Mouse (Mus musculus): ENCODE results near the gene Macf1.

The Macf1 gene

DNA sequence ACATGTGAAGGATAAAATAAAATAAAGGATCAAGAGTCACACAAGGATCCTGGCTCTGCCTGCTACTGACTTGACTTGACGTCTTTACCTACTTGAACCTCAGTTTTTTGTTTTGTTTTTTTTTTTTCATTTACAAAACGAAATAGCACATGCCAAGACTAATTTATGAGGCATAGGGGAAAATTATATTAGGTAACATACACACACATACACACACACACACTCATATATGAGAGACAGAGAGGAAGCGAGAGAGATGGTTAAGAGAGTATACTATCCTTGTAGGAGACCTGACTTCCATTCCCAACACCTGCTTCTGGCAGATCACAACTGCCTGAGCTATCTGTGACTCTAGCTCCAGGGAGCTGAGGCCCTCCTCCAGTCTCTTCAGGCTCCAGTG is at the start of gene Macf1:
Gene Macf1, minus strand, starts transcription at position 101 of the 400 bp plus-strand sequence.
- in situ Hi-C loops (cut with MboI; ENCODE audit: unreplicated experiment in 2 of 2) = no loop called here

DNA sequence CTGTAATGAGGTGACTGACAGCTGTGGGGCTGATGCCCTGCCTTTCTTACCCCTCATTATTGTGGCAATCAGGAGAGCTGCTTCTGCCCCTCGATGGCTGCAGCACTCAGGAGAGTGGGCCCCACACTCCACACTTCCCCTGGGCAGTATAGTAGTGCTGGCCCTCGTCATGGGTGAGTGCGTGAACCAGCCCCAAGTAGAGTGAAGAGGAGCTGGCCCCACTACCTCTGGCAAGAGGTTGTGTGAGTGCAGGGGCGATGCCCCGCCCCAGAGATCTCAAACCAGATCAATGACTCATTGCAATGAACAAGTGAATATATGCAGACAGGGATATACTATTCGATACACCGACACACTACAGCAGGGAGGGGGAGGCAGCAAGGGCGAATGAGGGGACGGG is 49.4 kb upstream of the Macf1 start:
- in situ Hi-C loops (cut with MboI; ENCODE audit: unreplicated experiment in 2 of 2) = loop anchor here in 1 of 2 experiments (25.0 kb wide), 1 partner anchor 954 kb away; the partner anchor contains the start of gene Utp11

DNA sequence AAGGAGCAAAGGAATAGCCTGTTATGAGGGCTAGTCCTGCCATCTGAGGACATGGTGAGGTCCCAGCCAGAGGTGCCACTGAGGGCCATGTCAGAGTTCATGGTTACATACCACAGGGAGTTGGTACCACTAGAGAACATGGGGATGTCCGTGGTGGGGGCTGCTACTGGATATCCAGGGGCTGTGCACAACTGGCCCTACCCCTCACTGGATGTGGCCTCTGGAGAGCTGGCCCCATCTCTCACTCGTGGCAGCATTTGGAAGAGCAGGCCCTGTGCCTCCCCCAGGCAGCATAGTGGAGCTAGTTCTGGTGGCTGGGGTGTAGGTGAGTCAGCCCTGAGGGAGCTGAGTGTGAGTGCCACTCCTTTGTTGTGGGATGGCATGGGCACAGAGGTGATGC is 48.8 kb upstream of the Macf1 start:
- in situ Hi-C loops (cut with MboI; ENCODE audit: unreplicated experiment in 2 of 2) = loop anchor here in 1 of 2 experiments (25.0 kb wide), 1 partner anchor 954 kb away; the partner anchor contains the start of gene Utp11

DNA sequence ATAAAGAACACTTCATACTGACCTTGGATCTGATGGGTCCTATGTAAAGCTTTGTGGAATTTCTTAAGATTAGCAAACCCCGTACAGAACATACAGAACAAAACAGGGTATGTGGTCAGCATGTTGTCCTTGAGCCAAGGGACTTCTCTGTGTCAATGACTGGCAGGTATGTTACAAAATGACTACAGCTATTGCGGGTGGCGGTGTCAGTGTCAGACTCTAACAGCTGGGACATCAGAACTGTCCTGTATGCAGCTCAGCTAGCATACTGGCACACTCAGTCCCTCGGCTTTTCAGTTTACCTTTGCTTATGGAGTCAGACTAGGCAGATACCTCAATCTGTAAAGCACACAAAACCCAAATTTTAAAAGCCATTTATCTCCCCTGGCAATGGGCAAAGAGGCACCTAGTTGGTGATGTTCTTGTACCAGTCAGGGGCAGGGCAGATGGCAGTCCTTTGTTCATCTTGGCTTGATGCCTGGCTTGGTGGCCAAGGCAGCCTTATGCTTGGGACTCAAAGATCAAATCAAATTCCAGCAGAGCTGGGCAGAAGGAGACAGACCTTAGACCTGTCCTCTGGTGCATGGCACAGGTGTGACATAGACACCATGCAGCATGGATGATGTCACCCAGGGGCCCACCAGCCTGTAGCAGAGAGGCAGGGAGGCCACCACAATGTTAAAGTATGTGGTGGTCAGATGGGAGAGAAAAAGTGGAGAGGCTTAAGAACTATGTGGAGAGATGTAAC is 48.2 kb upstream of the Macf1 start:
- in situ Hi-C loops (cut with MboI; ENCODE audit: unreplicated experiment in 2 of 2) = loop anchor here in 1 of 2 experiments (25.0 kb wide), 1 partner anchor 955 kb away; the partner anchor contains the start of gene Utp11

DNA sequence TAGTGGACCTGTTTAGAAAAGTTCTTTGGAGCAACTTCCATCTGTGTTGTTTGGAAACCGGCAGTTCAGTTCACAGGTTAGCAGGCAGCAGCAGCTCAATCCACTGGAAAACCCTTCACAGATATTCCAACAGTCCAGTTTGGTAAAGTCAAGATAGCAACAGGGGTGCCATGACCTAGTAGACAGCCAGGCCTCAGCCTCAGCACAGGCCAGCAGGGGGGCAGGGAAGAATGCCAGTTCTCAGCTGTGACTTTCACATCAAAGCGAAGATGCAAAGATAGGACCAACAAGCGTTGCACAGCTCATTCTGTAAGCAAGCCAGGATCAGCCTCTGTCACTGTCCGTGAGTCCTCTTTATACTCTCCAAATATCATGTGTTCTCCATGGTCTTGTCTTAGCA is 37.6 kb upstream of the Macf1 start:
- in situ Hi-C loops (cut with MboI; ENCODE audit: unreplicated experiment in 2 of 2) = no loop called here

DNA sequence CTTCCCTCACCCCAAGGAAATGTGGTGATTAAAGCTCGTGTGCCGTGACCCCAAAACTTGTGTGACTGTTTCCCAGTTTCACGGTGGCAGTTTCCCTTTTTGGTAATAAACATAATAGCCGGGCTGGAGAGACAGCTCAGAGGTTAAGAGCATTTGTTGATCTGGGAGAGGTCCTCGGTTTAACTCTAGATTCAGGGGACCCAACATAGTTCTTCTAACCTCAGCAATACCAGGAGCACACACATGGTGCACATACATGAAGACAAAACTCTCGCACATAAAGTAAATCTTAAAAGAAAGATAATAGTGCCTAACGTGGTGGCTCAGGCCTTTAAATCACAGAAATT is 34.2 kb upstream of the Macf1 start:
- in situ Hi-C loops (cut with MboI; ENCODE audit: unreplicated experiment in 2 of 2) = no loop called here

DNA sequence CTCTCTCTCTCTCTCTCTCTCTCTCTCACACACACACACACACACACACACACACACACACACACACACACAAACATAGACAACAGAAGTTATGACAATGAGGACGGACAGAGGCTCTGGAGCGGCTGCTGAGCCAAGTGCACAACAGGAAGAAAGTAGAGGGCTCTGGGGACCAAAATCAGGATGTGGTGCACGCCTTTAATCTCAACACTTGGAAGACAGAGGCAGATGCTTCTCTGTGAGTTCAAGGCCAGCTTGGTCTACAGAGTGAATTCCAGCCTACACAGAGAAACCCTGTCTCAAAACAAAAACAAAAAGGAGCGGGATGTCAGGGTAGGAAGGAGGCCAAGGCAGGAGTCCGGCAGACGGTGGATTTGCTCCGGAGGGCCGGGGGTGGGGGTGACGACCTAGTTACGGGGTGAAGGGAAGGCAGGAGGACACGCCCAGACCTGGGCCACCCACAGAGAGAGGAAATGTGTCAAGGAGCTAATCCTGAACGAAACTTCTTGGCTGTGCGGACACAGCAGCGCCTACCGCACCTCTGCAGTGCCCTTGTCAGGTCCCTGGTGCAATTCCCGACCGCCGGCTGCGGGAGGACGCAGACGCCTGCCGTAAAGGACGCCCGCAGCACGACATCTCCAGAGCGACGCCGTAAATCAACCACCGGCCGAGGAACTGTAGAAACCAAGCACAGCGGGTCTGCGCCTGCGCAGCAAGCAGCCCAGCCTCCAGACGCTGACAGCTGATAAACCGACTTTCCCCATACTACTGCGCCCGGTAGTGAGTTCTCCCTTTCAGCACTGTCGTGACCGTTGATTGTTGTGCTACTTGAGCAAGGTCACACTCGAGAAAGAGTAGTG is 33.6 kb upstream of the Macf1 start, which contains the start of gene Ndufs5:
Gene Ndufs5, minus strand, starts transcription at position 629 of the 860 bp plus-strand sequence.
- in situ Hi-C loops (cut with MboI; ENCODE audit: unreplicated experiment in 2 of 2) = no loop called here

DNA sequence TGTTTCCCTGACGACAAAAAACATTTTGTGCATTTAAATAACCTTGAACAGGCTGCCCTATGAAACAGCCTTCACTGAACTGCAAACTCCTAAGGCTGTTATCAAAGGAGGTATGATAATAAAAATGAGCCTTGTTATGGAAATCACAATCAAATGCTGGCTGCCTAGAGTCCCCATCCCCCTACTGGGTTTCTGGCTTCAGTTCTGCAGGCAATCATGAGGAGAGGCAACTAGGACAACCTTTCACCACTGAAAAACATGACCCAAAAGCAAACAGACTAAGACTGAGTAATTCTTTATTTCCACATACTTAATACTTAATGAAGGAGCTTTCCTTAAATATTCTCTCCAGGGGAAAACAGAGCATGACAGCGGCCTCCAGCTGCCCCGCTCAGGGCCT is 28.3 kb upstream of the Macf1 start:
- in situ Hi-C loops (cut with MboI; ENCODE audit: unreplicated experiment in 2 of 2) = no loop called here

DNA sequence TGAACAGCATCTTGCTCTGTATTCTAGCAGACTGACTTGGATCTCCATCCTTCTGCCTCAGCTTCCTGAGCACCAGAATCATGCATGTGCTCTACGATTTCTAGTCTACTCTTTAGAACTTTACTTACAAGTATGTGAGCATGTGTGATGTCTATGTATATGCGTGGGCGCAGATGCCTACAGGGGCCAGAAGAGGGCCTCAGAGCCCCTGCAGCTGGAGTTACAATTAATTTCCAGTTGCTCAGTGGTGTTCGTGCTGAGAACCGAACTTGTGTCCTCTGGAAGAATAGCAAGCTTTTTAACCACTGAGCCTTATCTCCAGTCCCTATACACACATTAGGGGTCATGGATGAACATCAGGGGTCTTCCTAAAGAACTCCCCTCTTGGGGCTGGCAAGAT is 23.2 kb upstream of the Macf1 start:
- in situ Hi-C loops (cut with MboI; ENCODE audit: unreplicated experiment in 2 of 2) = no loop called here

DNA sequence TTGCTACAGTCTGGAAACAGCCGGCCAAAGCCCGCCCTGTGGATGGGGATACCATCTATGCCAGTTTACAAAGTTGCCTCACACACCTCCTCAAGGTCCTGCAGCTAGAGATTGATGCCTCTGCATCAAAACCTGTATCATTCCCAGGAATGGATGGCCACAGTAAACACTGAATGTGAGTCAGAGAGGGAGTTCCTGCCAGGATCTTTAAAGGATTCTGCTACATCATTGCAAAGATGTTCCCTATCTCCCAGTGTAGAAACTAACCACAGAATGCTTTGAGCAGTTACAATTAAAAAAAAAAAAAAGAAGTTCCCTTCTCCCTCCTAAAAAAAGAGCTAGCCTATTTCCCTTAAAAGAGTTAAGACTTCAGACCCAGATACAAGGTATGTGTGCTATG is 21.2 kb upstream of the Macf1 start:
- in situ Hi-C loops (cut with MboI; ENCODE audit: unreplicated experiment in 2 of 2) = no loop called here

DNA sequence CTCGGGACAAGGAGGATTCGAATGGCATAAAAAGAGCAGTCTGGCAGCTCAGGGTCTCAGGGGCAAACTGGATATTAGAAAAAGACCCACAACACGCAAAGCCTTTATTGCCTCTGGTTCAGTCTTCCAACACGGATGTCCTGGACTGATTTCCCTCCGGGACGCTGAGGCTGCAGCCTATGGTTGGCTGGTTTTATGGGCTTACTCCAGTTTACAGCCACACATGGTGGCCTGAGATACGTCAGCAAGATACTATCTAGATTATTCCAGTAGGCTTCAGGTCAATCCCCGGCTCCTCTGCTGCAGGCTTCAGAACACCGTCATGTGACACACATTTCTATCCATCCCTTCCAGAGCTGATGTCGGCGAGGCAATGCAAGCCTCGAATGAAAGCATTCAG is 9.2 kb upstream of the Macf1 start:
- in situ Hi-C loops (cut with MboI; ENCODE audit: unreplicated experiment in 2 of 2) = no loop called here

DNA sequence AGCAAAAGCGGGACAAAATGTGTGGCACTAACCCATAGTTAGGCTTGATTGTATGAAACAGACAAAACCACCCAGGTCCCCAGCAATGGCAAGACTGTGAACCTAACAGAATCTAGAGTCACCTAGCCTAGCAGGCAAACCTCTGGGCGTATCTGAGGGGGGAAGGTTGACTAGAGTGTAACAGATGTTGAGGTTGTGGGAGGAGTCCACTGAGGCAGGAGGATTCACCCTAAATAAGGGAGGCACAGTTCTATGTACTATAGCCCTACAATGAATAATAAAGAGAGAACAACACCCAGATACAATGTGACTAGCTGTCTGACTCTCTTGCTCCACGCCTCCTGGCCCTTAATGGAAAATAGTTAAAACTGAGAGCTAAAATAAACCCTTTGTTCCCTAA is 7.9 kb upstream of the Macf1 start:
- in situ Hi-C loops (cut with MboI; ENCODE audit: unreplicated experiment in 2 of 2) = no loop called here

DNA sequence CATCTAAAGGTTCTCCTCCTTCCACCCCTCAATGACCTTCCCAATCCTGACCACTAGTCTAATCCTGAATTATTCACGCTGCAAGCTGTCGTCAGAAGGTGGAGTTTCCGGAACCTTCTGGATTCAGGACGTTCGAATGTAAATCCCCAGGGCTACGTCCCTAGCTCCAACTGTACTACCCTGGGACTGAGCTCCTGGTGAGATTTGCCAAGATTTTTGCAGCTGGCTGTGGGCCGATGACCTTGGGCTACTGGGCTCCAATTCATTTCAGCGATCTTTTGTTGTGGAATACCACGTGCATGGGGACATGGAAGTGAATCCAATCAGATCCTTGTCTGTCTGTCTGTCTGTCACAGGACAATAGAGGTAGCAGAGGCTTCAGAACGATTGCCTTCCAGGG is 6.2 kb upstream of the Macf1 start:
- in situ Hi-C loops (cut with MboI; ENCODE audit: unreplicated experiment in 2 of 2) = no loop called here

DNA sequence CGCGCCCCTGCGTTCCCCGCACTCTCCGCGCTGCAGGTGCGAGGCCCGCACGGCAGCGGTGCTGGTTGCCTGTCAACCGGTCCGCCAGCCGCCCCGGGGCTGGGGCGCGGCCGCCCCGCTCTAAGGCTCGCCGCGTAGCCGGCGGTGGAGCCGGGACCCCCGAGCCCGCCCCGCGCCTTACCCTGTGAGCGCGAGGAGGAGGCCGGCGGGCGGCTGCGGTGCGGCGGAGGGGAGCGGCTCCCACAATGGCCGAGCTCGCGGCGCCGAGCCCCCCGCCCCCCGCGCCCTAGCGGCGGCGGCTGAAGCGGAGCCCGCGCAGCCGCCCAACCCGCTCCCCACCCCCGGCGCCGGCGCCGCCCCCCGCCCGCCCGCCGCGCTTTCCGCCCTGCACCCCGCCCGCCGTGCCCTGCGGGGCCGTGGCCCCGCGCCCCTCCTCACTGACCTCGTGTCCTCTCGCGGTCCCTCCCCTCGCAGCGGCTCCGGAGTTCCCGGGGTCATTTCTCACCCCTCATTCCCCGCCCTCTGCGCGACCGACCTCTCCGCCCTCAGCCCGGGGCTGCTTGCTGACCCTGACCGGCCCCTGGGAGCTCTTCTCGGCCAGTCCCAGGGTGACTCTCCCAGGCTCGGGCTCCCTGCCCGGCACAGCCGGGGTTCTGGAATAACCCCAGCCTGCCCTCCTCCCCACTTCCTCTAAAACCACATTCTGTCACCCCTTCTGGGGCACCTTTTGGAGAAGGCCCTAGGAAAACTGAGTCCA is 3.0 kb upstream of the Macf1 start:
- in situ Hi-C loops (cut with MboI; ENCODE audit: unreplicated experiment in 2 of 2) = no loop called here

DNA sequence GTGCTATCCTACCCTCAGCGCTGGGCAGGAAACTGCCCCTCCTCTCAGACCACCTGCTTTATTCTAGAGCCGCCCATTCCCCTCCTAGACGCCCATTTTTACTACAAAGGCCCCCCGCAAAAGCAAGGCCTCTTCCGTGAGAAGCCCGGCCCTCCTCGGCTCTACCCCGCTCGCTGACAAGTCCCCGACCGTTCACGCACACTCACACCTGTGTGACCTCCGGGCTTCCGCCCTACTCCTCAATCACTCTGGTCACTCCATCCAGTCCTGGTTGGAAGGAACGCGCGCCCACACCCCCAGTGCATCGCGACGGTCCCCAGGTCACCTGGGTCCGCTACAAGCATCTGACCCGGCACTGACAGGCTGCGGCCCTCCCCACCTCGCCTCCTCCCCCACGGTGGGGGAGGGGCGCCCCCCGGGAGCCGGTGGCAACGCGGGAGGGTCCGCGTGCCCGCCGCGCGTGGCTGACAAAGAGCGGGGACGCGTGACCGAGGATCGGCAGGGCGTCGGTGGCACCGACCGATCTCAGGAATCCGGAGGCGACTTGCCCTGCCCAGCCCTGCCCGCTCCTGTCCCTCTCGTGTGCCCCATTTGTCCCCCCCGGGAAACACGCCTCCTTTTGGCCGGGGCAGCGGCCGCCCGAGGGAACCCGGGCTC is 2.3 kb upstream of the Macf1 start:
- in situ Hi-C loops (cut with MboI; ENCODE audit: unreplicated experiment in 2 of 2) = no loop called here

DNA sequence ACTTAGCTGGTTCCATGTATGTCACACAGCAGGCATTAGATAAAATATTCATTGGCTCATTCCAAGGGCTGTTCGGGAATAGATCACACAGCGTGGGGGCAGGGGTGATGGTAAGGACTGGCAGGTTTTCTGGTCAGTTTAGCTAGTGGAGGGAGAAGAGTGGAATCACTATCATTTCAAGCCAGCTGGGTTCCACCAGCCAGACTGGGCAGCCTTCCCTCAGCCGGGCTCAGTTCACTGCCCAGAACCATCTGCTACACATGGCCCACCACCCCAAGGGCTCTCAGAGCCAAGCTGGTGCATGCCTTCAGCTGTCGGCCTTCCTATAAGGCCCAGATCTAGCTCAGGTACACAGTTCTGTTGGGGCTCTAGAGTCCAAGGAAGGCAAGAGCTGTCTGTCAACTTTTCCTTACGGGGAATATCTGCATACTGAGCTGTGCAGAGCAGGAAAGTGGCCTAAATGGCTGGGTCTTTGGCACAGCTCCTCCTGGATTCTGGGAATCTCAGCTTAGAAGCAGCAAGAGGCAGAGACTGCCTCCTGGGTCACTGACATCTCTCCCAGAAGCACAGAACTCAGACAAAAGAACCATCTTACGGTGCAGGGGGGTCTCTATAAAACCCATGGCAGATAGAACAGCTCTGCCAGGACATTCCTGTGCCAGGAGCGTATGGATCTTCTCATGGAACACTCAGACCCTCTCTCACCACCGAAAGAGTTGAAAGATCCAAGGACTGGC is 1.5 kb upstream of the Macf1 start:
- in situ Hi-C loops (cut with MboI; ENCODE audit: unreplicated experiment in 2 of 2) = no loop called here

DNA sequence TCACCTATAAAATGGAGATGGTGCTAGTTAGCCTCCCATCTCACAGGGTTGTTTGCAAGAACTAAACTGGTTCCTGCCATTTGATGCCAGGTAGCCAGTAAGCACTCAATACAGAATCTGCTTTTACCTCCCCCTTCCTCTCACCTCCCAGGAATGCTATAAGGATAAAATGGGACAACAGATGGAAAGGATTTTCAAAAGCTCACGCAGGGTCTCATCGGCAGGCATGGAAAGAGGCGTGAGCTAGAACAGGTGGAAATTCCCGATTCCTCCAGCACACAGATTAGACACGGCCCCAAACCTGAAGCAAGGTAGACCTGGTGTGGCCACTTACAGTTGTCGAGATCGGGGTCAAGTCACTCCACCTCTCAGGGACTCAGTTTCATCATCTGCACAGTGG is 886 bp upstream of the Macf1 start:
- in situ Hi-C loops (cut with MboI; ENCODE audit: unreplicated experiment in 2 of 2) = no loop called here

DNA sequence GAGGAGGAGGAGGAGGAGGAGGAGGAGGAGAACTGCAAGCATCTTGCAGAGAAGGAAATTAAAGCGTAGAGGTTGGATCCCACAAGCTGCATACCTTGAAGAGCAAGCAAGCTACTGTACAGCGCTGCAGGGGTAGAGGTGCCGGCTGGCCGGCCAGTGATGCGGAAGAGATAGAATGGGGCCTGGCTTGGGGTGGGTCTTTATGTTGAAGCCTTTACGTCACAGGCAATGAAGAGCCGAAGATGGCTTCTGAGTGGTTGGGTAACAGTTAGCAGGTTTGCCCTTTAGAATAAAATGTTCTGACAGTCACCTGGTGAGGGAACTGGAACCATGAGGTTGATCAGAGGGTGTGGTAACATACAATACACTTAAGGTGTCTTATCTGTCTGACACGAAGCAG is 1.9 kb downstream of the Macf1 start:
- in situ Hi-C loops (cut with MboI; ENCODE audit: unreplicated experiment in 2 of 2) = no loop called here

DNA sequence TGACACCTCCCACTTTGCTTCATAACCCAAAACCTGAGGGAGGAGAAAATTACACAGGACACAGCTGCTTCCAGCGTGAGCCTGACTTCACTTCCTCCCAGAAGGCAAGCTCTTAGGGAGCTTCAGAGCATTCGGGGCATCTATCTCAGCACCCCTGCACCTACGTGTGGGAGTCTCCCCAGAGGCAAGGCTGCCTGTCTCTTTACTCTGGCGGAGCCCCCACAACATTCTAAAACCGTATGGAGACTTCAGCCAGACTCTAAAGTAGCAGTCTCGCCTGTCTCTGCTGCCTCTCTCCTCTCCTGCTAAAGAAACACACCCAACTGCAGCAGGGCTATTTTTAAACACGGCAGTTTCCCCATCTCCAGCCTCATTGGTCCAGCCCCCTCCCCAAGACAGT is 3.2 kb downstream of the Macf1 start:
- in situ Hi-C loops (cut with MboI; ENCODE audit: unreplicated experiment in 2 of 2) = no loop called here

Data from v-Abl transformed pro-B cells (cell line).